Mouse (Mus musculus): ENCODE data around the gene Copz1. TPM values are rescaled to one million over a fixed set of nuclear protein-coding genes. Genes with fewer than 3 reads are reported as not detected.
"Not testable (repeated sequence)": the region's sequence is repeated elsewhere in the genome, so short reads cannot be mapped to it uniquely, and the experiment has no call there.

Copz1 gene
- total RNA-seq, 1 experiment from 2014 or later: 145 TPM

- no peak for DNase-seq
These were observed 20.9 kb upstream of the Copz1 start for GRCm38 (mm10) chr15:103251595-103251994.

- no peak for DNase-seq
These were observed 19.9 kb upstream of the Copz1 start for GRCm38 (mm10) chr15:103252660-103253059.

GRCm38 (mm10) chr15:103253352-103253751 lies 19.2 kb upstream of the Copz1 start:
- DNase-seq: no peak

- DNase-seq: peak; percentile 55
These were observed 17.3 kb upstream of the Copz1 start for GRCm38 (mm10) chr15:103255169-103255568.

GRCm38 (mm10) chr15:103256210-103256986 lies 16.1 kb upstream of the Copz1 start:
- no peak for DNase-seq

- peak; percentile 71 for DNase-seq
These were observed 14.5 kb upstream of the Copz1 start, which contains the start of gene Nfe2 for GRCm38 (mm10) chr15:103257790-103258728. TSS of gene Nfe2 (minus strand) at chr15:103258403.

- no peak for DNase-seq
These were observed 13.4 kb upstream of the Copz1 start for GRCm38 (mm10) chr15:103259162-103259561.

- DNase-seq: no peak
These were observed 12.5 kb upstream of the Copz1 start for GRCm38 (mm10) chr15:103259989-103260388.

GRCm38 (mm10) chr15:103264794-103265193 lies 7.7 kb upstream of the Copz1 start:
- no peak for DNase-seq

GRCm38 (mm10) chr15:103268903-103269302 lies 3.6 kb upstream of the Copz1 start:
- no peak for DNase-seq

GRCm38 (mm10) chr15:103275943-103276342 lies 3.4 kb downstream of the Copz1 start:
- DNase-seq: not testable (repeated sequence)

GRCm38 (mm10) chr15:103277949-103278348 lies 5.4 kb downstream of the Copz1 start:
- DNase-seq: no peak

GRCm38 (mm10) chr15:103279750-103280149 lies 7.2 kb downstream of the Copz1 start:
- DNase-seq: peak; percentile 32

GRCm38 (mm10) chr15:103280817-103281464 lies 8.4 kb downstream of the Copz1 start:
- DNase-seq: no peak

- no peak for DNase-seq
These were observed 9.1 kb downstream of the Copz1 start for GRCm38 (mm10) chr15:103281465-103282205.

GRCm38 (mm10) chr15:103284066-103284465 lies 11.6 kb downstream of the Copz1 start:
- DNase-seq: peak; percentile 53

GRCm38 (mm10) chr15:103284647-103285046 lies 12.1 kb downstream of the Copz1 start:
- DNase-seq: no peak

- DNase-seq: peak; percentile 38
These were observed 13.4 kb downstream of the Copz1 start for GRCm38 (mm10) chr15:103285778-103286417.

- no peak for DNase-seq
These were observed 17.1 kb downstream of the Copz1 start for GRCm38 (mm10) chr15:103289600-103289999.

- DNase-seq: no peak
These were observed 17.9 kb downstream of the Copz1 start for GRCm38 (mm10) chr15:103290417-103290816.

- DNase-seq: no peak
These were observed 18.3 kb downstream of the Copz1 start for GRCm38 (mm10) chr15:103290843-103291242.
